Mouse (Mus musculus) embryonic facial prominence, embryonic 15.5 days (tissue): ENCODE measurements around the gene Tbata. TPM values are rescaled to one million over a fixed set of nuclear protein-coding genes. Genes with fewer than 3 reads are reported as not detected.
A peak's percentile ranks its signal among the peaks of the same experiment; 100 is the strongest.

Experiments
- ATAC-seq: fragments of 200-750 bp; cut with Nextera tagmentation; 2 replicates; pipeline ENCODE4 v1.8.0; 2017; ENCODE audit warnings: low read depth, moderate TSS enrichment; ENCODE audit not compliant: insufficient number of reproducible peaks, low FRiP score, low TSS enrichment
- H3K27ac ChIP-seq: fragments of 300-500 bp; sonication (generic); replicated peaks from 2 replicates; pipeline ENCODE4 v1.5.1; 2015; ENCODE audit warnings: mild to moderate bottlenecking, inconsistent platforms
- H3K27me3 ChIP-seq: fragments of 300-500 bp; sonication (generic); 2 replicates; pipeline ENCODE4 v1.6.1; 2015; ENCODE audit warnings: inconsistent platforms
- H3K36me3 ChIP-seq: fragments of 300-500 bp; sonication (generic); 2 replicates; pipeline ENCODE4 v1.6.1; 2015; ENCODE audit warnings: mild to moderate bottlenecking, inconsistent platforms
- H3K4me1 ChIP-seq: fragments of 300-500 bp; sonication (generic); 2 replicates; pipeline ENCODE4 v1.6.1; 2015; ENCODE audit warnings: inconsistent platforms
- H3K4me2 ChIP-seq: fragments of 300-500 bp; sonication (generic); replicated peaks from 2 replicates; pipeline ENCODE4 v1.6.1; 2015; ENCODE audit warnings: mild to moderate bottlenecking, inconsistent platforms
- H3K4me3 ChIP-seq: fragments of 300-500 bp; sonication (generic); replicated peaks from 2 replicates; pipeline ENCODE4 v1.5.1; 2015; ENCODE audit warnings: mild to moderate bottlenecking, inconsistent platforms
- H3K9ac ChIP-seq: fragments of 300-500 bp; sonication (generic); 2 replicates; pipeline ENCODE4 v1.6.1; 2015; ENCODE audit warnings: inconsistent platforms
- H3K9me3 ChIP-seq: fragments of 300-500 bp; sonication (generic); replicated peaks from 2 replicates; pipeline ENCODE4 v1.6.1; 2016; ENCODE audit warnings: inconsistent platforms
- WGBS: fragments of 180-500 bp; shearing (Covaris S2); methylation state at CpG from one replicate; pipeline ENCODE4 v1.1.7; 2015; 5-methylcytosine and 5-hydroxymethylcytosine counted together
- polyA plus RNA-seq: library from polyadenylated mRNA; unstranded; fragments of >200 nt; fragmentation: Nextera tagmentation; extraction: Ambion mirVana; gene quantifications from 2 replicates; pipeline ENCODE4 v1.2.1, GENCODE M21; 2015

Gene Tbata
- polyA plus RNA-seq, 1 experiment from 2014 or later = 1.5 TPM

GRCm38 (mm10) chr10:61194611-61195010, 22.9 kb downstream of the Tbata start:
- Histone ChIP-seq H3K9ac (no peak overlapping the region), H3K4me3 (no peak overlapping the region), H3K9me3 (no peaks in the 10 kb centered on the region), H3K4me1 (0 out of 2 replicates have a peak, but pooled peaks cover under 1% of the 10 kb centered on the region), H3K36me3 (no peaks in the 10 kb centered on the region), H3K4me2 (no peak overlapping the region), H3K27ac (no peak overlapping the region), H3K27me3 (no peaks in the 10 kb centered on the region)
- 78% methylated on average over 9 of the region's 9 CpGs for WGBS
- no peak for ATAC-seq

GRCm38 (mm10) chr10:61195216-61195615, 23.5 kb downstream of the Tbata start:
- H3K4me2 ChIP-seq = no peak overlapping the region
- 68% methylated on average over 8 of the region's 8 CpGs for WGBS
- no peak for ATAC-seq
- no peak overlapping the region for H3K4me3 ChIP-seq
- no peak overlapping the region for H3K27ac ChIP-seq
- H3K27me3 ChIP-seq = no peaks in the 10 kb centered on the region
- 0 out of 2 replicates have a peak, but pooled peaks cover 4% of the 10 kb centered on the region for H3K4me1 ChIP-seq
- no peaks in the 10 kb centered on the region for H3K9me3 ChIP-seq
- no peaks in the 10 kb centered on the region for H3K36me3 ChIP-seq
- H3K9ac ChIP-seq = no peak overlapping the region

- 0 out of 2 replicates have a peak, but pooled peaks cover 4% of the 10 kb centered on the region for H3K4me1 ChIP-seq
- H3K4me3 ChIP-seq = no peak overlapping the region
- no peaks in the 10 kb centered on the region for H3K36me3 ChIP-seq
- no peak overlapping the region for H3K4me2 ChIP-seq
- H3K27me3 ChIP-seq = no peaks in the 10 kb centered on the region
- H3K9ac ChIP-seq = no peak overlapping the region
- H3K27ac ChIP-seq = no peak overlapping the region
- H3K9me3 ChIP-seq = no peaks in the 10 kb centered on the region
- 83% methylated on average over 5 of the region's 5 CpGs for whole genome bisulfite sequencing
- ATAC-seq = no peak
These were observed 24.1 kb downstream of the Tbata start for GRCm38 (mm10) chr10:61195718-61196291.

- Histone ChIP-seq H3K9ac (no peak overlapping the region), H3K9me3 (no peaks in the 10 kb centered on the region), H3K4me2 (no peak overlapping the region), H3K27ac (no peak overlapping the region), H3K4me1 (0 out of 2 replicates have a peak, but pooled peaks cover 4% of the 10 kb centered on the region), H3K36me3 (no peaks in the 10 kb centered on the region), H3K4me3 (no peak overlapping the region), H3K27me3 (no peaks in the 10 kb centered on the region; the same call in 1 of the 2 replicates)
- WGBS = 22% methylated on average over 11 of the region's 11 CpGs
- no peak for ATAC-seq
These were observed 27.9 kb downstream of the Tbata start for GRCm38 (mm10) chr10:61199566-61200213.

GRCm38 (mm10) chr10:61200232-61200820, 28.6 kb downstream of the Tbata start:
- WGBS = 80% methylated on average over 7 of the region's 7 CpGs
- H3K9me3 ChIP-seq = no peaks in the 10 kb centered on the region

GRCm38 (mm10) chr10:61200998-61201397, 29.2 kb downstream of the Tbata start:
- WGBS = 34% methylated on average over 9 of the region's 9 CpGs
- Histone ChIP-seq H3K4me2 (no peak overlapping the region), H3K36me3 (no peaks in the 10 kb centered on the region), H3K9me3 (no peaks in the 10 kb centered on the region), H3K4me1 (0 out of 2 replicates have a peak, but pooled peaks cover 4% of the 10 kb centered on the region), H3K27me3 (no peaks in the 10 kb centered on the region; the same call in 1 of the 2 replicates), H3K4me3 (no peak overlapping the region), H3K27ac (no peak overlapping the region), H3K9ac (no peak overlapping the region)
- ATAC-seq = no peak

More at GRCm38 (mm10) chr10:61200232-61200820, 28.6 kb downstream of the Tbata start:
- no peak overlapping the region for H3K9ac ChIP-seq
- no peak overlapping the region for H3K4me2 ChIP-seq
- ATAC-seq = no peak
- no peaks in the 10 kb centered on the region for H3K36me3 ChIP-seq
- no peak overlapping the region for H3K4me3 ChIP-seq
- H3K4me1 ChIP-seq = 0 out of 2 replicates have a peak, but pooled peaks cover 4% of the 10 kb centered on the region
- H3K27me3 ChIP-seq = no peaks in the 10 kb centered on the region; the same call in 1 of the 2 replicates
- no peak overlapping the region for H3K27ac ChIP-seq

GRCm38 (mm10) chr10:61201596-61202318, 30.0 kb downstream of the Tbata start:
- no peaks in the 10 kb centered on the region for H3K9me3 ChIP-seq
- no peak overlapping the region for H3K4me2 ChIP-seq
- H3K9ac ChIP-seq = no peak overlapping the region
- ATAC-seq = no peak
- H3K4me3 ChIP-seq = no peak overlapping the region
- no peaks in the 10 kb centered on the region; the same call in 1 of the 2 replicates for H3K27me3 ChIP-seq
- 0 out of 2 replicates have a peak, but pooled peaks cover 4% of the 10 kb centered on the region for H3K4me1 ChIP-seq
- WGBS = 75% methylated on average over 12 of the region's 12 CpGs
- no peak overlapping the region for H3K27ac ChIP-seq
- no peaks in the 10 kb centered on the region for H3K36me3 ChIP-seq

- no peak overlapping the region for H3K4me2 ChIP-seq
- H3K4me1 ChIP-seq = 0 out of 2 replicates have a peak, but pooled peaks cover 4% of the 10 kb centered on the region
- no peaks in the 10 kb centered on the region for H3K36me3 ChIP-seq
- ATAC-seq = no peak
- no peak overlapping the region for H3K27ac ChIP-seq
- no peak overlapping the region for H3K9ac ChIP-seq
- no peaks in the 10 kb centered on the region for H3K9me3 ChIP-seq
- no peaks in the 10 kb centered on the region; the same call in 1 of the 2 replicates for H3K27me3 ChIP-seq
- no peak overlapping the region for H3K4me3 ChIP-seq
- 51% methylated on average over 3 of the region's 3 CpGs for WGBS
These were observed 32.2 kb downstream of the Tbata start for GRCm38 (mm10) chr10:61203930-61204329.

- Histone ChIP-seq H3K27me3 (0 out of 2 replicates have a peak, but pooled peaks cover 3% of the 10 kb centered on the region), H3K4me3 (no peak overlapping the region), H3K36me3 (no peaks in the 10 kb centered on the region), H3K27ac (no peak overlapping the region), H3K4me1 (peaks cover 9% of the 10 kb centered on the region), H3K9ac (no peak overlapping the region), H3K4me2 (no peak overlapping the region), H3K9me3 (no peaks in the 10 kb centered on the region)
- WGBS = 65% methylated on average over 9 of the region's 9 CpGs
- peak; percentile 39; the same call in 1 of the 2 replicates for ATAC-seq
These were observed 36.4 kb downstream of the Tbata start for GRCm38 (mm10) chr10:61208114-61208684.

- Histone ChIP-seq H3K4me3 (no peak overlapping the region), H3K9ac (no peak overlapping the region), H3K4me1 (peaks cover 9% of the 10 kb centered on the region), H3K27ac (no peak overlapping the region), H3K27me3 (0 out of 2 replicates have a peak, but pooled peaks cover 3% of the 10 kb centered on the region), H3K36me3 (0 out of 2 replicates have a peak, but pooled peaks cover 3% of the 10 kb centered on the region), H3K9me3 (0 out of 2 replicates have a peak, but pooled peaks cover 6% of the 10 kb centered on the region), H3K4me2 (no peak overlapping the region)
- WGBS = 74% methylated on average over 4 of the region's 4 CpGs
- ATAC-seq = no peak
These were observed 39.4 kb downstream of the Tbata start for GRCm38 (mm10) chr10:61211105-61211504.
